Mouse (Mus musculus) midbrain, embryonic 12.5 days (tissue): ENCODE results near the gene Alk. TPM values are rescaled to one million over a fixed set of nuclear protein-coding genes. Genes with fewer than 3 reads are reported as not detected.

Experiments used
- ATAC-seq: fragments of 200-750 bp; cut with Nextera tagmentation; 2 replicates; pipeline ENCODE4 v1.8.0; 2017; ENCODE audit warnings: low read depth, moderate TSS enrichment, moderate library complexity; ENCODE audit not compliant: low FRiP score
- H3K27ac ChIP-seq: fragments of 300-500 bp; sonication (generic); replicated peaks from 2 replicates; pipeline ENCODE4 v1.5.1; 2016; ENCODE audit warnings: mild to moderate bottlenecking
- H3K27me3 ChIP-seq: fragments of 300-500 bp; sonication (generic); 2 replicates; pipeline ENCODE4 v1.6.1; 2016; ENCODE audit warnings: mild to moderate bottlenecking
- H3K36me3 ChIP-seq: fragments of 300-500 bp; sonication (generic); 2 replicates; pipeline ENCODE4 v1.6.1; 2016
- H3K4me1 ChIP-seq: fragments of 300-500 bp; sonication (generic); 2 replicates; pipeline ENCODE4 v1.6.1; 2016
- H3K4me2 ChIP-seq: fragments of 300-500 bp; sonication (generic); replicated peaks from 2 replicates; pipeline ENCODE4 v1.6.1; 2016; ENCODE audit warnings: mild to moderate bottlenecking, moderate library complexity
- H3K4me3 ChIP-seq: fragments of 300-500 bp; sonication (generic); 2 replicates; pipeline ENCODE4 v1.5.1; 2016; ENCODE audit warnings: mild to moderate bottlenecking
- H3K9ac ChIP-seq: fragments of 300-500 bp; sonication (generic); replicated peaks from 2 replicates; pipeline ENCODE4 v1.6.1; 2016; ENCODE audit warnings: mild to moderate bottlenecking, moderate library complexity
- H3K9me3 ChIP-seq: fragments of 300-500 bp; sonication (generic); 2 replicates; pipeline ENCODE4 v1.6.1; 2016; ENCODE audit warnings: mild to moderate bottlenecking
- WGBS: fragments of 180-500 bp; shearing (Covaris S2); methylation state at CpG from one replicate; pipeline ENCODE4 v1.1.7; 2016; 5-methylcytosine and 5-hydroxymethylcytosine counted together
- polyA plus RNA-seq: library from polyadenylated mRNA; unstranded; fragments of >200 nt; fragmentation: Nextera tagmentation; extraction: Ambion mirVana; gene quantifications from 2 replicates; pipeline ENCODE4 v1.2.1, GENCODE M21; 2016

Alk gene
- polyA plus RNA-seq, 1 experiment from 2014 or later, result 0.99 TPM

GRCm38 (mm10) chr17:71936681-71937080, 667.7 kb downstream of the Alk start:
- Histone ChIP-seq H3K4me1 (peaks cover 5% of the 10 kb centered on the region; the same call in 1 of the 2 replicates), H3K9me3 (no peaks in the 10 kb centered on the region), H3K27ac (no peak overlapping the region), H3K4me3 (no peak overlapping the region), H3K36me3 (no peaks in the 10 kb centered on the region), H3K9ac (no peak overlapping the region), H3K27me3 (no peaks in the 10 kb centered on the region; the same call in 1 of the 2 replicates), H3K4me2 (no peak overlapping the region)
- no peak for ATAC-seq

- H3K9ac ChIP-seq, result no peak overlapping the region
- ATAC-seq, result no peak
- no peak overlapping the region for H3K27ac ChIP-seq
- 92% methylated on average over 10 of the region's 10 CpGs for WGBS
- H3K4me1 ChIP-seq, result no peaks in the 10 kb centered on the region
- H3K4me3 ChIP-seq, result no peak overlapping the region
- H3K9me3 ChIP-seq, result no peaks in the 10 kb centered on the region
- H3K36me3 ChIP-seq, result no peaks in the 10 kb centered on the region
- H3K4me2 ChIP-seq, result no peak overlapping the region
- H3K27me3 ChIP-seq, result no peaks in the 10 kb centered on the region; the same call in 1 of the 2 replicates
Observed at GRCm38 (mm10) chr17:71935837-71936236, 668.6 kb downstream of the Alk start.

- H3K27me3 ChIP-seq, result no peaks in the 10 kb centered on the region
- no peak overlapping the region for H3K4me3 ChIP-seq
- ATAC-seq, result no peak
- H3K27ac ChIP-seq, result no peak overlapping the region
- no peak overlapping the region for H3K9ac ChIP-seq
- 51% methylated on average over 3 of the region's 3 CpGs for WGBS
- no peaks in the 10 kb centered on the region for H3K4me1 ChIP-seq
- H3K4me2 ChIP-seq, result no peak overlapping the region
- no peaks in the 10 kb centered on the region for H3K9me3 ChIP-seq
- H3K36me3 ChIP-seq, result no peaks in the 10 kb centered on the region
Observed at GRCm38 (mm10) chr17:71935336-71935735, 669.1 kb downstream of the Alk start.

GRCm38 (mm10) chr17:71914941-71915340, 689.5 kb downstream of the Alk start:
- H3K4me1 ChIP-seq, result peaks cover 6% of the 10 kb centered on the region

GRCm38 (mm10) chr17:71914541-71914940, 689.9 kb downstream of the Alk start:
- Histone ChIP-seq H3K27me3 (no peaks in the 10 kb centered on the region), H3K9ac (no peak overlapping the region), H3K4me1 (peaks cover 6% of the 10 kb centered on the region), H3K4me2 (no peak overlapping the region), H3K36me3 (no peaks in the 10 kb centered on the region), H3K9me3 (no peaks in the 10 kb centered on the region), H3K4me3 (no peak overlapping the region), H3K27ac (no peak overlapping the region)
- WGBS, result 82% methylated on average over 3 of the region's 3 CpGs
- ATAC-seq, result no peak

More at GRCm38 (mm10) chr17:71914941-71915340, 689.5 kb downstream of the Alk start:
- Histone ChIP-seq H3K9me3 (no peaks in the 10 kb centered on the region), H3K9ac (no peak overlapping the region), H3K27ac (no peak overlapping the region), H3K27me3 (no peaks in the 10 kb centered on the region), H3K4me2 (no peak overlapping the region), H3K4me3 (no peak overlapping the region), H3K36me3 (no peaks in the 10 kb centered on the region)
- WGBS, result 85% methylated on average over 5 of the region's 5 CpGs
- ATAC-seq, result no peak

- H3K9ac ChIP-seq, result no peak overlapping the region
- H3K27me3 ChIP-seq, result no peaks in the 10 kb centered on the region
- no peak for ATAC-seq
- H3K36me3 ChIP-seq, result no peaks in the 10 kb centered on the region
- 90% methylated on average over 3 of the region's 3 CpGs for WGBS
- H3K4me1 ChIP-seq, result peaks cover 6% of the 10 kb centered on the region
- no peaks in the 10 kb centered on the region for H3K9me3 ChIP-seq
- no peak overlapping the region for H3K4me3 ChIP-seq
- no peak overlapping the region for H3K27ac ChIP-seq
- H3K4me2 ChIP-seq, result no peak overlapping the region
Observed at GRCm38 (mm10) chr17:71913188-71913587, 691.2 kb downstream of the Alk start.

GRCm38 (mm10) chr17:71909107-71909506, 695.3 kb downstream of the Alk start:
- H3K36me3 ChIP-seq, result no peaks in the 10 kb centered on the region
- H3K27ac ChIP-seq, result no peak overlapping the region
- H3K4me2 ChIP-seq, result no peak overlapping the region
- 48% methylated on average over 3 of the region's 3 CpGs for WGBS
- H3K4me1 ChIP-seq, result no peaks in the 10 kb centered on the region
- H3K27me3 ChIP-seq, result no peaks in the 10 kb centered on the region
- H3K9ac ChIP-seq, result no peak overlapping the region
- H3K4me3 ChIP-seq, result no peak overlapping the region
- H3K9me3 ChIP-seq, result no peaks in the 10 kb centered on the region
- ATAC-seq, result no peak

GRCm38 (mm10) chr17:71881369-71881768, 723.1 kb downstream of the Alk start:
- Histone ChIP-seq H3K4me3 (no peak overlapping the region), H3K9ac (no peak overlapping the region), H3K27me3 (no peaks in the 10 kb centered on the region), H3K4me2 (no peak overlapping the region), H3K9me3 (peaks cover 4% of the 10 kb centered on the region; the same call in 1 of the 2 replicates), H3K36me3 (no peaks in the 10 kb centered on the region), H3K27ac (no peak overlapping the region), H3K4me1 (no peaks in the 10 kb centered on the region)
- 87% methylated on average over 6 of the region's 6 CpGs for WGBS
- no peak for ATAC-seq

GRCm38 (mm10) chr17:71875492-71875891, 728.9 kb downstream of the Alk start:
- 72% methylated on average over 7 of the region's 7 CpGs for WGBS
- H3K4me3 ChIP-seq, result no peak overlapping the region
- no peak overlapping the region for H3K4me2 ChIP-seq
- no peaks in the 10 kb centered on the region for H3K9me3 ChIP-seq
- no peaks in the 10 kb centered on the region for H3K4me1 ChIP-seq
- H3K36me3 ChIP-seq, result no peaks in the 10 kb centered on the region
- no peak for ATAC-seq
- no peak overlapping the region for H3K27ac ChIP-seq
- H3K27me3 ChIP-seq, result no peaks in the 10 kb centered on the region
- no peak overlapping the region for H3K9ac ChIP-seq

- WGBS, result 90% methylated on average over 9 of the region's 9 CpGs
- Histone ChIP-seq H3K36me3 (no peaks in the 10 kb centered on the region), H3K4me3 (no peak overlapping the region), H3K9ac (no peak overlapping the region), H3K4me2 (no peak overlapping the region), H3K9me3 (no peaks in the 10 kb centered on the region), H3K4me1 (0 out of 2 replicates have a peak, but pooled peaks cover 2% of the 10 kb centered on the region), H3K27ac (no peak overlapping the region), H3K27me3 (no peaks in the 10 kb centered on the region; the same call in 1 of the 2 replicates)
- no peak for ATAC-seq
Observed at GRCm38 (mm10) chr17:71874795-71875194, 729.6 kb downstream of the Alk start.

- Histone ChIP-seq H3K9me3 (no peaks in the 10 kb centered on the region), H3K27me3 (no peaks in the 10 kb centered on the region; the same call in 1 of the 2 replicates), H3K4me2 (no peak overlapping the region), H3K36me3 (no peaks in the 10 kb centered on the region), H3K9ac (no peak overlapping the region), H3K4me1 (0 out of 2 replicates have a peak, but pooled peaks cover 3% of the 10 kb centered on the region), H3K27ac (no peak overlapping the region), H3K4me3 (no peak overlapping the region)
- WGBS, result 36% methylated on average over 6 of the region's 6 CpGs
- ATAC-seq, result no peak
Observed at GRCm38 (mm10) chr17:71874077-71874476, 730.4 kb downstream of the Alk start.

GRCm38 (mm10) chr17:71872976-71873375, 731.5 kb downstream of the Alk start:
- no peak overlapping the region for H3K4me3 ChIP-seq
- H3K9ac ChIP-seq, result no peak overlapping the region
- H3K27me3 ChIP-seq, result no peaks in the 10 kb centered on the region; the same call in 1 of the 2 replicates
- H3K36me3 ChIP-seq, result no peaks in the 10 kb centered on the region
- 62% methylated on average over 5 of the region's 5 CpGs for WGBS
- no peak overlapping the region for H3K4me2 ChIP-seq
- no peaks in the 10 kb centered on the region for H3K9me3 ChIP-seq
- 0 out of 2 replicates have a peak, but pooled peaks cover 3% of the 10 kb centered on the region for H3K4me1 ChIP-seq
- no peak overlapping the region for H3K27ac ChIP-seq
- ATAC-seq, result no peak

GRCm38 (mm10) chr17:71871981-71872380, 732.4 kb downstream of the Alk start:
- no peak for ATAC-seq

More at GRCm38 (mm10) chr17:71871981-71872380, 732.4 kb downstream of the Alk start:
- no peaks in the 10 kb centered on the region for H3K36me3 ChIP-seq
- no peak overlapping the region for H3K27ac ChIP-seq
- H3K27me3 ChIP-seq, result no peaks in the 10 kb centered on the region; the same call in 1 of the 2 replicates
- H3K9me3 ChIP-seq, result no peaks in the 10 kb centered on the region
- 0 out of 2 replicates have a peak, but pooled peaks cover 3% of the 10 kb centered on the region for H3K4me1 ChIP-seq
- H3K9ac ChIP-seq, result no peak overlapping the region
- no peak overlapping the region for H3K4me2 ChIP-seq
- H3K4me3 ChIP-seq, result no peak overlapping the region
- 86% methylated on average over 7 of the region's 7 CpGs for WGBS
